ENCODE assay signal across 8 mouse cellular contexts in the genomic region with DNA sequence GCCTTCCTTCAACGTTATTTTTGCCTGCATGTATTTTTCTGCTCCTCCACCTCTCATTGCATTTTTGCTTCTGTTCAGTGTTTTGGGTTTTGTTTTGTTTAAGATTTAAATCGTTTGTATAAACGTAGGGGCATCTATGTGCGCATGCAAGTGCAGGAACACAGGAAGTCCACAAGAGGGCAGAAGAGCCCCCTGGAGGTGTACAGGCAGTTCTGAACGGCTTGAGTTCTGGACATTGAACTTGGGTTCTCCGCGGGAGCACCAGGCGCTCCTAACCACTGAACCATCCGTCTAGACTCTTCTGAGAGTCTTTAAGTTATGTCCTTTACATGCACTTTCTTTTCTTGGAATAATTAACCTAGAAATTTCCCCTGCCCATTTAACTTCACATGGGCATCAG. TPM values are rescaled to one million over a fixed set of nuclear protein-coding genes. Genes with fewer than 3 reads are reported as not detected.
DNase-seq lines count a peak whose midpoint lies in the region; TF ChIP-seq lines count a peak whose summit lies in the region.

No protein-coding gene starts in this region.

- no peak for TF ChIP-seq POLR2A in embryonic fibroblast, embryonic 13.5 days (IDR thresholded peaks at IDR 0.05; ENCODE audit: low read depth, low read length)

- intact Hi-C loops in heart, postnatal 25 days (cut with DNase I) = loop anchor here (2.0 kb wide), 1 partner anchor 203 kb away; no protein-coding TSS in a partner anchor

- H3K27ac ChIP-seq in embryonic fibroblast, embryonic 13.5 days (ENCODE audit: insufficient read depth, low read length) = no peak overlapping the region

- no peaks in the 10 kb centered on the region for H3K4me1 ChIP-seq in embryonic fibroblast, embryonic 13.5 days (ENCODE audit: control insufficient read depth, insufficient read depth, low read length)

- no peak overlapping the region for H3K4me3 ChIP-seq in embryonic fibroblast, embryonic 13.5 days (ENCODE audit: insufficient read depth, low read length)

- peak; percentile 90 for DNase-seq in heart, adult 11 months
- no peak for DNase-seq in heart, postnatal 25 days (ENCODE audit: low spot score)
- peak; percentile 48 for DNase-seq in A20 (ENCODE audit: low read depth, low spot score)
- DNase-seq in adrenal gland, postnatal 10 days = peak; percentile 50
- DNase-seq in layer of hippocampus, postnatal 10 days (ENCODE audit: low spot score in 2 of 2) = peak; percentile 33 to 49
- peak; percentile 60 for DNase-seq in retina, embryonic 14.5 days (ENCODE audit: low spot score)
- DNase-seq in neural tube, embryonic 10.5 days (ENCODE audit: extremely low spot score, low spot score) = no peak

- TF ChIP-seq CTCF in embryonic fibroblast, embryonic 13.5 days (IDR thresholded peaks at IDR 0.05; ENCODE audit: borderline replicate concordance, insufficient read depth, low read length) = peak; percentile 49; the same call in 1 of the 2 replicates

RNA-seq across cellular contexts. Expression of a gene that starts 44.8 kb away (rescaled TPM):
- total RNA-seq in heart, postnatal 25 days (2021) = 10 to 100 TPM; 61.6 to 66.6 TPM
- total RNA-seq in adrenal gland, postnatal 10 days (2021) = 10 to 100 TPM; 30.5 to 32.0 TPM
- 21.5 and 30.7 TPM in 2 replicates for polyA plus RNA-seq in embryonic fibroblast, embryonic 13.5 days (2011; ENCODE audit: insufficient read length, low read depth, missing spikeins)
- 10 to 100 TPM; 37.6 to 38.3 TPM for total RNA-seq in layer of hippocampus, postnatal 10 days (2021)

Comparison
In these comparisons a context has a peak if more than half of its experiments do, and no peak if none do; other contexts are left out.
1. DNase-seq: peak in heart, adult 11 months (single experiment), A20 (single experiment), adrenal gland, postnatal 10 days (single experiment), layer of hippocampus, postnatal 10 days (2 of 2) and retina, embryonic 14.5 days (single experiment); none in heart, postnatal 25 days (single experiment) and neural tube, embryonic 10.5 days (single experiment).